24 mouse cellular contexts compared by ENCODE assay signal in genomic region chr3:55635542-55636172, GRCm38 (mm10).
DNase-seq lines count a peak whose midpoint lies in the region; ATAC-seq lines count a peak whose summit lies in the region.
"Had no signal": no experiment of that assay in that cellular context is flagged by ENCODE, and none has a peak within 500 bp of the region (broad histone marks: within the 10 kb centered on the region; RNA-seq: fewer than 3 reads in every experiment).

No protein-coding gene starts in this region.

- H3K9ac ChIP-seq in kidney, embryonic 14.5 days (ENCODE audit: low read depth, low read length), result no peak overlapping the region
- no peak overlapping the region for H3K9ac ChIP-seq in midbrain, embryonic 13.5 days (replicated peaks)
- no peak overlapping the region for H3K9ac ChIP-seq in hindbrain, embryonic 13.5 days
- H3K9ac ChIP-seq in midbrain, embryonic 15.5 days, result no peak overlapping the region
- H3K9ac ChIP-seq: embryonic facial prominence, embryonic 13.5 days; forebrain, embryonic 13.5 days; intestine, embryonic 15.5 days; liver, embryonic 15.5 days; lung, embryonic 15.5 days; midbrain, embryonic 12.5 days had no signal

- no peak overlapping the region for H3K4me2 ChIP-seq in kidney, embryonic 14.5 days (replicated peaks; ENCODE audit: low read depth, low read length)
- H3K4me2 ChIP-seq in midbrain, embryonic 13.5 days (replicated peaks), result no peak overlapping the region
- no peak overlapping the region for H3K4me2 ChIP-seq in hindbrain, embryonic 13.5 days
- no peak overlapping the region for H3K4me2 ChIP-seq in midbrain, embryonic 15.5 days
- H3K4me2 ChIP-seq: embryonic facial prominence, embryonic 13.5 days; forebrain, embryonic 13.5 days; intestine, embryonic 15.5 days; liver, embryonic 15.5 days; lung, embryonic 15.5 days; midbrain, embryonic 12.5 days had no signal

- DNase-seq in kidney, adult 11 months, result no peak
- no peak for DNase-seq in midbrain, embryonic 10.5 days (ENCODE audit: low spot score)
- no peak for DNase-seq in urinary bladder, postnatal 25 days (ENCODE audit: low spot score)
- no peak for DNase-seq in lung, postnatal 36 days
- DNase-seq: adrenal gland, postnatal 25 days; cerebellum, adult 9-10 months; heart, postnatal 4 days; kidney, postnatal 14 days; liver; lung, postnatal 4 days; thymus, adult 18-20 months; thymus, postnatal 4 days had no signal

- no peaks in the 10 kb centered on the region for H3K27me3 ChIP-seq in kidney, embryonic 14.5 days (ENCODE audit: control insufficient read depth, insufficient read depth, low read length)
- no peaks in the 10 kb centered on the region for H3K27me3 ChIP-seq in midbrain, embryonic 13.5 days
- H3K27me3 ChIP-seq in midbrain, embryonic 10.5 days (ENCODE audit: low read depth, poor library complexity, severe bottlenecking), result no peaks in the 10 kb centered on the region
- no peaks in the 10 kb centered on the region for H3K27me3 ChIP-seq in hindbrain, embryonic 13.5 days
- no peaks in the 10 kb centered on the region for H3K27me3 ChIP-seq in midbrain, embryonic 15.5 days (replicated peaks)
- H3K27me3 ChIP-seq: embryonic facial prominence, embryonic 13.5 days; forebrain, embryonic 13.5 days; intestine, embryonic 15.5 days; liver, embryonic 15.5 days; lung, embryonic 15.5 days; midbrain, embryonic 12.5 days had no signal

- 0 out of 2 replicates have a peak, but pooled peaks cover 2% of the 10 kb centered on the region for H3K4me1 ChIP-seq in kidney, embryonic 14.5 days (ENCODE audit: control insufficient read depth, insufficient read depth, low read length)
- H3K4me1 ChIP-seq in midbrain, embryonic 13.5 days (replicated peaks), result peaks cover 15% of the 10 kb centered on the region
- no peaks in the 10 kb centered on the region for H3K4me1 ChIP-seq in midbrain, embryonic 10.5 days
- peaks cover 21% of the 10 kb centered on the region for H3K4me1 ChIP-seq in hindbrain, embryonic 13.5 days (replicated peaks)
- H3K4me1 ChIP-seq in midbrain, embryonic 15.5 days, result peaks cover 12% of the 10 kb centered on the region
- H3K4me1 ChIP-seq: intestine, embryonic 15.5 days; liver, embryonic 15.5 days; lung, embryonic 15.5 days; midbrain, embryonic 12.5 days had no signal

- H3K36me3 ChIP-seq in kidney, embryonic 14.5 days (ENCODE audit: control insufficient read depth, insufficient read depth, low read length), result no peaks in the 10 kb centered on the region
- peaks cover 23% of the 10 kb centered on the region for H3K36me3 ChIP-seq in midbrain, embryonic 13.5 days
- peaks cover 3% of the 10 kb centered on the region; the same call in 1 of the 2 replicates for H3K36me3 ChIP-seq in midbrain, embryonic 10.5 days
- peaks cover 20% of the 10 kb centered on the region for H3K36me3 ChIP-seq in hindbrain, embryonic 13.5 days
- H3K36me3 ChIP-seq in midbrain, embryonic 15.5 days (replicated peaks), result peaks cover 6% of the 10 kb centered on the region; the same call in 1 of the 2 replicates
- H3K36me3 ChIP-seq: heart, embryonic 10.5 days; intestine, embryonic 15.5 days; liver, embryonic 15.5 days; lung, embryonic 15.5 days had no signal

- ATAC-seq in kidney, embryonic 14.5 days (ENCODE audit: low FRiP score, low TSS enrichment), result peak; percentile 85
- 0 out of 2 replicates have a peak, but pooled peaks have one; percentile 16 for ATAC-seq in midbrain, embryonic 13.5 days
- ATAC-seq in hindbrain, embryonic 13.5 days (ENCODE audit: low FRiP score), result no peak
- ATAC-seq in midbrain, embryonic 15.5 days (replicated peaks), result 0 out of 2 replicates have a peak, but pooled peaks have one; percentile 22
- ATAC-seq: CD4-positive, CD25-positive, alpha-beta regulatory T cell, adult 4 months; forebrain, embryonic 13.5 days; intestine, embryonic 15.5 days had no signal

- no peak overlapping the region for H3K27ac ChIP-seq in kidney, embryonic 14.5 days (ENCODE audit: low read depth, low read length)
- H3K27ac ChIP-seq in midbrain, embryonic 13.5 days, result peak overlapping the region; percentile 41; the same call in 1 of the 2 replicates
- no peak overlapping the region; the same call in 1 of the 2 replicates for H3K27ac ChIP-seq in midbrain, embryonic 10.5 days (replicated peaks)
- H3K27ac ChIP-seq in hindbrain, embryonic 13.5 days, result peak overlapping the region; percentile 52; the same call in 1 of the 2 replicates
- H3K27ac ChIP-seq in midbrain, embryonic 15.5 days, result peak overlapping the region; percentile 73
- H3K27ac ChIP-seq: embryonic facial prominence, embryonic 13.5 days; forebrain, embryonic 13.5 days; heart, embryonic 10.5 days; intestine, embryonic 15.5 days; liver, embryonic 15.5 days; lung, embryonic 15.5 days; midbrain, embryonic 12.5 days had no signal

- no peaks in the 10 kb centered on the region for H3K9me3 ChIP-seq in kidney, embryonic 14.5 days (ENCODE audit: control insufficient read depth, low read length)
- H3K9me3 ChIP-seq in midbrain, embryonic 13.5 days, result no peaks in the 10 kb centered on the region
- no peaks in the 10 kb centered on the region for H3K9me3 ChIP-seq in midbrain, embryonic 10.5 days (replicated peaks)
- H3K9me3 ChIP-seq in hindbrain, embryonic 13.5 days, result no peaks in the 10 kb centered on the region
- H3K9me3 ChIP-seq in midbrain, embryonic 15.5 days, result no peaks in the 10 kb centered on the region
- H3K9me3 ChIP-seq: embryonic facial prominence, embryonic 13.5 days; forebrain, embryonic 13.5 days; heart, embryonic 10.5 days; intestine, embryonic 15.5 days; liver, embryonic 15.5 days; lung, embryonic 15.5 days; midbrain, embryonic 12.5 days had no signal

- H3K4me3 ChIP-seq in kidney, embryonic 14.5 days (ENCODE audit: low read length), result no peak overlapping the region
- H3K4me3 ChIP-seq in midbrain, embryonic 13.5 days (replicated peaks), result no peak overlapping the region
- H3K4me3 ChIP-seq in midbrain, embryonic 10.5 days, result no peak overlapping the region
- no peak overlapping the region for H3K4me3 ChIP-seq in hindbrain, embryonic 13.5 days
- H3K4me3 ChIP-seq in midbrain, embryonic 15.5 days, result no peak overlapping the region
- H3K4me3 ChIP-seq: embryonic facial prominence, embryonic 13.5 days; forebrain, embryonic 13.5 days; heart, embryonic 10.5 days; intestine, embryonic 15.5 days; liver, embryonic 15.5 days; lung, embryonic 15.5 days; midbrain, embryonic 12.5 days had no signal

- WGBS in kidney, embryonic 14.5 days, result 10% methylated on average over 8 of the region's 8 CpGs
- 66% methylated on average over 8 of the region's 8 CpGs for WGBS in midbrain, embryonic 13.5 days
- WGBS in midbrain, embryonic 10.5 days, result 79% methylated on average over 8 of the region's 8 CpGs
- WGBS in hindbrain, embryonic 13.5 days, result 48% methylated on average over 8 of the region's 8 CpGs
- WGBS in midbrain, embryonic 15.5 days, result 63% methylated on average over 8 of the region's 8 CpGs

Comparison
In these comparisons a context has a peak if more than half of its experiments do, and no peak if none do; other contexts are left out.
1. H3K27ac ChIP-seq: peak in midbrain, embryonic 13.5 days (single experiment), hindbrain, embryonic 13.5 days (single experiment) and midbrain, embryonic 15.5 days (single experiment); none in kidney, embryonic 14.5 days (single experiment) and midbrain, embryonic 10.5 days (single experiment).